Mouse (Mus musculus) gastrocnemius, postnatal 14 days (tissue): ENCODE results near the gene Anapc16. TPM values are rescaled to one million over a fixed set of nuclear protein-coding genes. Genes with fewer than 3 reads are reported as not detected.
"Not testable (repeated sequence)": the region's sequence is repeated elsewhere in the genome, so short reads cannot be mapped to it uniquely, and the experiment has no call there.

Source experiments
- DNase-seq: peaks from one replicate; pipeline ENCODE4 v3.0.0; 2021; ENCODE audit warnings: mixed read lengths
- intact Hi-C: fragments of 180-260 bp; cut with DNase I; formaldehyde crosslinking; loops from one replicate; pipeline ENCODE4 v1.15.1; 2025; ENCODE audit warnings: low total_unique reads
- total RNA-seq, 2 experiments: library from RNA; stranded (reverse); gene quantifications; 2 replicates each; pipeline ENCODE4 v1.2.3; 2021

Anapc16 gene
- total RNA-seq, 2 experiments from 2014 or later, result 35.6 to 47.3 TPM

- no peak for DNase-seq
- intact Hi-C loops, result no loop called here
Observed at GRCm38 (mm10) chr10:60003847-60004246, 912 bp upstream of the Anapc16 start.

- DNase-seq, result no peak
- intact Hi-C loops, result no loop called here
Observed at GRCm38 (mm10) chr10:60003213-60003752, 348 bp upstream of the Anapc16 start.

DNA sequence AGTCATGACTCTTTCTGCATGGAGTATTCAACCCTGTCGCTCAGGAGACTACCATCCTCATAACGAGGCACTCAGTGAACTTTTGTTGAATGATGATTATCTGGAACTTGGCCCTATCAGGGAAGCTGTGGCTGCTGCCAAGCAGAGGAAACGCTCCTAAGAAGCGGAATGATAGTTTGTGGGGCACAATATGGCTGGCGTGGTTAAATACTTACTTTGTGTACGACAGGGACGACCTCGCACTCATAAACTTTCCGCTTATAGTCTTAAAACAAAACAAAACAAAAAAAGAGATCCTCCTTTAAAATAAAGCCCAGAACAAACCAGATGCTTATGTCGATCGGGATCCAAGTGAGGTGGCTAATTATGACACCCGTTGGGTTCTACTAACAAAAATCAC, 732 bp downstream of the Anapc16 start:
- no peak for DNase-seq
- intact Hi-C loops, result no loop called here

DNA sequence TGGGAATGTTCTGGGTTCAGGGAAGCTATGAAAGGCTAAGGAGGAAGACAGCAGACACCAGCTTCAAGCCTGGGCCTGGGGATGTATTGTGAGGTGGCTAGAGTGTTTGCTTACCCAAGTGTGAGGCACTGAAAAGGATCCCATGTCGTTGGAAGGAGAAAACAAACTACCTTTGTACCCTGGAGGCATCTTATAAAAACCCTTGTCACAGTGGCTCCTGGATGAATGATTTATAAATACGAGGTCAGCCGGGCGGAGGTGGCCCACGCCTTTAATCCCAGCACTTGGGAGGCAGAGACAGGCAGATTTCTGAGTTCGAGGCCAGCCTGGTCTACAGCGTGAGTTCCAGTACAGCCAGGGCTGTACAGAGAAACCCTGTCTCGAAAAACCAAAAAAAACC, 1.3 kb downstream of the Anapc16 start:
- DNase-seq, intact Hi-C loops: not testable (repeated sequence)

DNA sequence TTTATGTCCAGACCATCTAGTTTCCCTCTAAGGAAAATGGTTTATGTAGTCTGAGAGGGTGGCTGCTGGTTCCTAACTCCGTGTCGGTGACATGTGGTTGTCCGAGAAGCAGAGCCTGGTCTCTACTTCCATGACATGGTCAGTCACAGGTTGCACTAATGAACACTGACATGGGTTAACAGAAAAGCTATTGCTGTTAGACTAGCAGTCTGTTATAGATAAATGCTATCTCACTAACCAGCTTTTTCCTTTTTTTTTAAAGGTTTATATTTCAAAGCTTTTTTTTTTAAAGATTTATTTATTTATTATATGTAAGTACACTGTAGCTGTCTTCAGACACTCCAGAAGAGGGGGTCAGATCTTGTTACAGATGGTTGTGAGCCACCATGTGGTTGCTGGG, 3.9 kb downstream of the Anapc16 start:
- intact Hi-C loops, result no loop called here
- no peak for DNase-seq

DNA sequence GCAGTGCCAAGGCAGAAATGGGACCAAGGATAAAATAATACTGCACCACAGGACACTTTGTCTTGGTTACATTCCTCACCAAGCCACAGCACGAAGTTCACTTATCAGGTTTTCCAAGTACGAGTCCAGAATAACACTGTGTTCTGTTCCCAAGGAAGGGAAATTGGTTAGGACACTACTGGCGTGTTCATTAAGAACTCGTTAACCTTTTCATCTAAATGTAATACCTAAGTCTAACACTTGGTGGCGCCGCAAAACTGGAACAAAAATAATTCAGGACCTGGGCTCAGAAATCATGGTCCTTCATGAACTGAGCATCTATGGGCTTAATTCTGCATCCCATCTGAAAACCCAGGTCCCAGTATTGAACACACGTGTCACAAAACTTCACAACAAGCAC, 5.3 kb downstream of the Anapc16 start:
- DNase-seq, result no peak
- intact Hi-C loops, result no loop called here

DNA sequence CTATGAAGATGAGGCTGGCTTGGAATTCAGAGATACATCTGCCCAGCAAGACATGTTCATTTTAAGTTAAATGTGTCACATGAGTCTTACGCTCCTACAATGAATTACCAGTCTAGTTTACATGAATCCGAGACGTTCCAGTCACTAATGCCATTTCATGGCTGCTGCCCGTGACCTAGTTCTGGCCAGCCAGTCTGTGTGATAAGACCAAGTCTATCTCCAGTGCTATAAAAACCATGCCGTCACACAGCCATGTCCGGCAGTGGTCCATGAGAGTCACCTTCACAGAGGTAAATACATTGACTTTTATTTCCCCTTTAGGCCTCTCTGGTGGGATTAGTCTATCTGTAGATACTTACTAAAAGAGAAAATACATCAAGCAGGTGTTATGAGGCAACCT, 7.0 kb downstream of the Anapc16 start:
- intact Hi-C loops, result no loop called here
- no peak for DNase-seq

DNA sequence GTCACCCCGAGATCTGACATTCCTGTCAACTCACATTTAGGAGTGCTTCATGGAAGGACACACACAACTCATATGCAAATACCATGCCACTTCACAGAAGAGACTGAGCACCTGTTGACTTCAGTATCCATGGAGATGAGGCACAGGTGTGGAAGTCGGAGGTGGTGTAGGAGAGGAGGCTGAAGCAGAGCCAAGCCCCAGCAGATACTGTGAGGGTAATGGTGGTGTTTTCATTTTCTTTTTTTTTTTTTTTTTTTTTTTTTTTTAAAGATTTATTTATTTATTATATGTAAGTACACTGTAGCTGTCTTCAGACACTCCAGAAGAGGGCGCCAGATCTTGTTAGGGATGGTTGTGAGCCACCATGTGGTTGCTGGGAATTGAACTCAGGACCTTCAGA, 9.1 kb downstream of the Anapc16 start:
- not testable (repeated sequence) for DNase-seq
- intact Hi-C loops, result loop anchor here (5.0 kb wide), 1 partner anchor 97 kb away; no protein-coding TSS in a partner anchor

DNA sequence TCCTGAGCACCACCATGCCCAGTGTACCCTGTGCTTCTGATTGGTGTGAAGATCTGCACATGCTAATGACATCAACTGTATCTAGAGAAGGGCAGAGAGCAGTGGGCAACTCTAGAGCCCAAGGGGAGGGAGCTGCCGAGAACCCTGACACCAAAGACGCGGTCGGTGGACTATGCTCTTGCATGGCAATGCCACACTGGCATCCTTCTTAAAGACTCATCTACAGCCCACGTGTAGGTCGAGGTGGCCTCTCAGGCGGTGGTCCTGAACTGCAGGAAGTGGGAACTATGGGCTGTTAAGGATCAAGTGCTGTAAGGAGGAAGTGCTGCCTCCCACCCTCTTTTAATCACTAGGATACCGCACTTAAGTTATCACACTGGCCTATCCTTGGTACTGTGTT, 10.9 kb downstream of the Anapc16 start:
- intact Hi-C loops, result loop anchor here (5.0 kb wide), 1 partner anchor 95 kb away; no protein-coding TSS in a partner anchor
- DNase-seq, result no peak

DNA sequence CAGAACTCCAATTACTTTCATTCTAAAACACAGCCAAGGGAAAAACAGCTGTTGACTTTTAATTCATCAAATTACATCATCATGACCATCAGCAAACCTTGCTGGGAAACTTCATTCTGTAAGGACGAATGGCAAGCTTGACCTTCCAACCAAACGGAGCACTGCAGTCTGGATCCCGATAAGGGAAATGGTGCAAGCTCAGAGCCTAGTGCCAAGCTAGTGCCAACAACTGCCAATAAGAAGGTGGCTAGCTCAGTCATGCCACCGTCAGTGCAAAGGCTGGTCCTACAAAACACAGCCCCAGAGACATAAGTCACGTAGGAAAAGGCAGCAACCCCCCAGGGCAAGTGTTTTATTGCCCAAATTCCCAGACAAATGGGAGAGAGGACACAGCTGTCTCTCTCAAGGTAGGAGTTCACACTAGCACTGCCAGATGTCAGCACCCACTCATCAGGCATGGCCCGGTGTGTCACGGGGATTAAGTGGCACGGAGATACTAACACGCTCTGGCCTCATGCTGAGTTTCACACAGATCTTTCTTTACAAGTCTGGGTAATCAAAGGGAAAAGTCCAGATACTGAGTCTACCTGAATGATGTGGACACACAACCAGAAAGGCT, 11.6 kb downstream of the Anapc16 start:
- intact Hi-C loops, result loop anchor here (5.0 kb wide), 1 partner anchor 94 kb away; no protein-coding TSS in a partner anchor
- DNase-seq, result no peak

DNA sequence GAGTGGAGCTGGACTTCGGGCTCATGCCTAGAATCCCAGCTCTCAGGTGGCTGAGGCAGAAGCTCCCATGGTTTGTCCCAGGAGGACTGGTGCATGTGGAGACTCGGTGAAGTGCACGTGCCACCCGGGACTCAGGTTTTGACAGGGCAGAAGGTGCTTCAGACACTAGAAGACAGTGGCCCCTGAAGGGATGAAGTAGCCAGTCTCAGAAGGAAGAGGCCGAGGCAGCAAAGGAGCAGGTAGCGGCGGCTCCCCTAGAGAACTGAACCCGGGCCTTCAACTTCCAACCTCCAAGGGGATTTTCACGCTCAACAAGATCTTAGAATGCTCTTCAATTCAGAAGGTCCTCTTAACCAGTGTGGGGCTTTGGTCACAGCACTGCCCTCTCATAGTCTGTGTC, 12.5 kb downstream of the Anapc16 start:
- intact Hi-C loops, result loop anchor here (5.0 kb wide), 1 partner anchor 93 kb away; no protein-coding TSS in a partner anchor
- no peak for DNase-seq

- no peak for DNase-seq
- intact Hi-C loops, result no loop called here
Observed at GRCm38 (mm10) chr10:59988036-59988435, 14.9 kb downstream of the Anapc16 start.

DNA sequence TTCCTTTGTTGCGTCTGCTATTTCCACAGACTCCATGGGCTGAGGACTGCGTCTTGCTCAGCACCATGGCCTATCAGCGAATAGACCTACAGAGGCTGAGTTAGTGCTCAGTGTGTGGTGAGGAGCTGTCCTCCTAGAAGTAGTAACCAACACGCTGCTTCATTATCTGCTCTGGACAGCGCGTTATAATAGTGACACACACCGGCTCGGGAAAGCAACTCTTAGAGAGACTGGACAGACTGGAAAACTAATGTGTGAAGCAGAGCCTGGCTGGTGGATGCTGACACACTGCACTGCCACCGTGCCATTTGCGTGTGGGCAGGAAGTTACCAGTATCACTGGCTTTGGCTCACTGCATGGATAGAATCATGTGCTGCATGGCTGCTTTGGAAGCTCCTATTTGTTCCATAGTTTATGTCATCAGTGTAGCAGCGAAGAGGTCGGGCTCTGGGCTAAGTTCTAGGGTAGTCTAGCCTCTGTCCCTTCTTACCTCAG, 20.5 kb downstream of the Anapc16 start:
- intact Hi-C loops, result no loop called here
- DNase-seq, result no peak

DNA sequence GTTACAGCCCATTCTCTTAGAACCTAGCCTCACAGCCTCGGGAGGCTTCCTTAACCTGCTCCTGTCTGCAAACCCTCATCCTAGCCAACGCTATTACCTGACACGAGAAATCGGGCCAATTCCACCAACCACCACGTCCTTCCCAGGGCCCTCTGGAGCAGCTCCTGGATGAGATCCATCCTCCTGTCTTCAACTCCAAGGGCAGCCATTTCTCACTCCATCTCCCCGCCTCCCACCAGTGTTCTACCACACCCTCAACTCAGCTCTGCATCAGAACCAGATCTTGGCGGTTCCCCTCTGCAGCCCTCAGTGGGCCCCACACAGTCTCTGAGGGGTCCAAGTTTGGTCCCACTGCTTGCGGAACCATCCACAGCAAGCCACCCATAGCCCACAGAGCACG, 21.1 kb downstream of the Anapc16 start:
- no peak for DNase-seq
- intact Hi-C loops, result no loop called here

DNA sequence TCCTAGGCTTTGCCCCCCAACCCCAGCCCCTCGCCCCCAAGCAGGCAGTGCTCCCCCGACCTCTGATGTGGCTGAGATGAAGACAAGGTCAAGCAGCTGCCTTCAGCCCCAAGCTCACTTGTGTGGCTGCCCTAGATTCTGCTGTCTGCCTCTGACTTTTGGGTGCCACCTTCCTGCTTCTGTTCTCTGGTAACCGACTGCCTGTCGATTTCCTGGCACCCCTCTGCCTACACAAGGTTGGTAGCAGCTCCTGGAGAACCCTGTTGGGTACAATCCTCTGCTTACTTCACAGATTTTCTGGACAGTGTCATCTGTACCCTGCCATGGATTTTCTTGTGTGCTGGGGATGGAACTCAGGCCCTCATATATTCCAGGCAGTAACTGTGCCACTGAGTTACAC, 21.6 kb downstream of the Anapc16 start:
- intact Hi-C loops, result no loop called here
- no peak for DNase-seq

- no peak for DNase-seq
- intact Hi-C loops, result no loop called here
Observed at GRCm38 (mm10) chr10:59980815-59981244, 22.1 kb downstream of the Anapc16 start.

- intact Hi-C loops, result no loop called here
- DNase-seq, result peak; percentile 79
Observed at GRCm38 (mm10) chr10:59978873-59979743, 23.8 kb downstream of the Anapc16 start.

- intact Hi-C loops, result no loop called here
- no peak for DNase-seq
Observed at GRCm38 (mm10) chr10:59978401-59978800, 24.5 kb downstream of the Anapc16 start.

- intact Hi-C loops, result no loop called here
- DNase-seq, result no peak
Observed at GRCm38 (mm10) chr10:59977715-59978343, 25.1 kb downstream of the Anapc16 start.

DNA sequence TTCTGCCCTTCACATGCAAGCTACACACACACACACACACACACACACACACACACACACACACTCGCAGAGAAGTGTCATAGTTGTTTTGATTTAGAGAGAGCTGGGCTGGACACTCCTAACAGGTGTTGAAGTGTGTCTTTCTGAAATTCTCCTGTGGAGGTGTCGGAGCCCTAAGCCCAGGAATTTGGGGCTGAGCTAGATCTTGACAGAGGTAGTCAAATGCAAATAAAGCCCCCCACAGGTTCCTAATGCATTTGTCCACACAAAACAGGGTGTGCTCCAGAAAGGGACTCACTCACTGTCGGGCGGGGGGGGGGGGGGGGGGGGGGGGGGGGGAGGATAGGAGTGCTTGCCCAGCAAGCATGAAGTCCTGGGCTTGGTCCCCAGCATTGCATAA, 25.8 kb downstream of the Anapc16 start:
- intact Hi-C loops, result no loop called here

More for the DNA sequence above, 25.8 kb downstream of the Anapc16 start:
- DNase-seq, result no peak
